Mouse (Mus musculus) spleen, postnatal 4 days (tissue): ENCODE results near the gene Gmpr2.

ENCODE experiments used
- DNase-seq, 2 experiments: peaks; one replicate each; pipeline ENCODE4 v3.0.0; 2022; ENCODE audit warnings: low spot score in 2 of 2

Gene Gmpr2

DNA sequence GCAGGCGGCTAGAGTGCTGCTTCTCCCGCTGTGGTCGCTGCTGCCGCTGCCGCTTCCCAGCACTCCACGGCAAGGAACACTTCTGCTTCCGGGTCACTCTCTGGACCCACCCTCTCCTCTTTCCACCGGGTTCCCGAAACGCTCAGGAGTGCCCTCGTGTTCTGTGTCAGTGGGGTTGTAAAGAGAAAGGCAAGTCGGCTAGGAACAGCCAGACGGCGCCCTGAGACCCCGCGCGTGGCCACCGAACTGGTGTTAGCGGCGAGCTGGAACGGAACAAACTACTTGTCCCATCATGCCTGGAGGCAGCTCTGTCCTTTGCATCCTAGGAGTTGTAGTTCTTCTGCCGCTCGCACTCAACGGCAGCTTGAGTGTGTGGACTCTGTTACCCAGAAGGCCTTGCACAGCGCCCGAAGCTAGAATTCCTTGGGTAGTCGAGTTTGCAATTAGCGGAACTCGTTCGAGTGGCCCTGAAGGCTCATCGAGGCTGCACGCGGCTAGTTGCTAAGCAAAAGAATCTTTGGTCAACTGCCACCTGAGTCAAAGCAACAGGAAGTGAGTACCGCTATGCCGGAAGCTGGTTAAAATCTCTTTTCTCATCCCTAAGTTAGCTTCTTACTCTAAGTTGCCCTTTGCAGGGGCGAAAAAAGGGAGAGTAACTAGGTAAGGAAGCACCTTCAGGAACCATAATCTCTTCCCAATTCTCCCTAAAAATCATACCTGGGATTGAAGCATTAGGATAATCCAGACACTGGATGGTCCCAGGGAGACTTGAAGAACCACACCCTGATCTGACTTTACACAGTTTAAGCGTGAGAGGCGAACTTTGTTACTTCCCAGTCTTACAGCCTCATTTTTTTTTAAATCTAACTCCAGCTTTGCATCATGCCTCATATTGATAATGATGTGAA is at the start of gene Gmpr2, which contains the start of gene Nedd8:
TSS of gene Gmpr2 (plus strand) at position 109 of the 908 bp plus-strand sequence.
TSS of gene Nedd8 (minus strand) at position 292 of the 908 bp plus-strand sequence.
- DNase-seq = peak; percentile 86 to 90

DNA sequence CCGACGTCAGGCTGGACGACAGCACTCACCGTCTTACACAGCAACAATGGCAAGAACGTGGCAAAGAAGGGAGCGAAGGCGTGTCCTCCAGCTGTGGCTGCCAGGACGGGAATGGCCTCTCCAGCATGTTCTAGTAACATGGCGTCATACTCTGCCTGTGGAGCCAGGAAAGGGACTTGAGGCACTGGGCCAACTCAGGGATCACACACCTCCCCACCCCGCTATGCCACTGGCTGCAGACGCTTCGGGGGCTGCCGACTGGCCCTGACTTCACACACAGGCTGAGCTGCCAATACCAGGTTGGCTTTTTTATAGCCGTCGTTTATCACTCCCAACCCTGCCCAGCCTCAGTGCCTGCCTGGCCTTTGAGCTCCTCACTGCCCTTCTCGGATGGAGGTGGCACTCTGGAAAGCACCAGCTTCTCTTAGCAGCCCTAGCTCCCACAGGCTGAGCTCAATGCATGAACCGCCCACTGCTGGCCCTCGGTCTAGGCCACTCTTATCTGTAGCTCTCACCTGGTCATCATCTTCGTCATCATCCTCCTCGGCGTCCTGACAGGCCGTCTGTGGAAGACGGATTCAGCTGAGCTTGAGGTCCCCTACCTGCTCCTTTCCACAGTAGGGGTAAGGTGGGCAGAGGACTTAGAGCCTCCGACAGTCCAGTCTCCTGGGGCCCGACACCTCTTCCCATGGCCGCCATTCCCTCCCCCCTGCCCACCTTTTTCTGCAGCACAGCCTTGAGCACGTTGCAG is 43.5 kb upstream of the Gmpr2 start:
- DNase-seq = peak in 1 of 2 experiments; percentile 64

DNA sequence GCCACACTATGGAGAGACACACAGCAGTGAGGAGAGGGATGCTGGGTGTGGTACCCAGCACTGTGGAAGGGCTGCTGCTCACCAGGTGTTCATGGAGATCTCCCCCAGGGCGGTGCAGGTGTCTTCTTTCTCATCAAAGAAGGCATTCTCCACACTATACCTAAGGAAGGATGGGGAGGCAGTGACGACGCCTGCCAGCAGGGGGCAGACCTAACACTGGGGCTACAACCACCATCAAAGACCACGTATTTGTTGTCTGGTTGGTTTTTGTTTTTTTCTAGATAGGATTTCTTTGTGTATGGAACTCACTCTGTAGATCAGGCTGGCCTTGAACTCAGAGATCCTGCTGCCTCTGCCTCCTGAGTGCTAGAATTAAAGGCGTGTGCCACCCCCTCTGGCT is 42.4 kb upstream of the Gmpr2 start:
- peak; percentile 73 to 92 for DNase-seq

DNA sequence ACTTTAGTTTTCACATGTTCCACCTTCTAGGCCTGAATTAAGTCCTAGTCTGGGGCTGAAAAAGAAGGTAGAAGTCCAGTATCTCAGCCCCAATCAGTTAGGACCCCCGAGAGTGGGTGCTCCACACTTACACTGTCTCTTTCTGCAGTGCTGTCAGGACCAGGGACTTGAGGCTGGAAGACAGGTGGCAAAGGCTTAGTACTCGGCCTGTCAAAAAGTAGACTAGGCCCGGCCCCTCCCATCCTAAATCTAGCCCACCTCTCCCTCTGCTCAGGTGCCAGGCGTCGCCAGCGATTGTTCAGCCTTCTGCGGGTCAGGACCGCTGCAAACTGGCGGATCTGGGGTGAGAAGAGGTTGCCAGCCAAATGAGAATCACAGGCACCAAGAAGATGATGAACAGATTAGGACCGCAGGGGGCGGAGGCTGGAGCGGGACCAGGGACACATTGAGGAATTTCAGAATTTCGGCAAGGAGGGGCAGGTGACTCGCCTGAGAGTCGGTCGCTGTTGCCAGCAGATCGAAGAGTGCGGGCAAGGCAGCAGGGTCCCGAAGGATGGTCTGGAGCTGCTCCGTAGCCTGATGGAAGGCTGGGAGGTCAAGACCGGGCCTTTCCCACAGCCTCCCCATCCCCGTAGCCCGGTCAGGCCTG is 36.7 kb upstream of the Gmpr2 start:
- no peak for DNase-seq

DNA sequence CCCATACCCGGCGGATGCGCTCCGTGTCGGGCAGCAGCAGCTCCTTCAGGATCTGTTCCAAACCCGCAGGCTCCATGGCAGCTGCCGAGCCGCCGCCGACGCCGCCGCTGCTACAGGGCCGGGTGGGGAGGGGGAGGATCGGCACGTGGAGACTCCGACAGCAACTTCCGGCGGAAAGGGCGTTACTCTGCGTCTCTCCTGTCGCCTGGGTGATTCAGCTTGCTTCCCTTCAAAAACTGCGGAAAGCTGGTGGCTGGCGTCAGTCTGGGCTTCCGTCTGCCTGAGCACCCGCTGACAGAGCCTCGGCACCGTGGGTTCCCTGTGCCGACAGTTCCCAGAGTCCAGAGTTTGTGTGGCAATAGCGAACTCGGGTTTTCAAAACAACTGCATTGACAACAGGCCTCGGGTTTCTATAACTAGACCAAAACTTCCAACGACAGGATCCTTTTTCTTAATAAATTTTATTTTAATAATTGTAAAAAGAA is 36.2 kb upstream of the Gmpr2 start, which contains the start of gene Ipo4:
TSS of gene Ipo4 (minus strand) at position 435 of the 485 bp plus-strand sequence.
- DNase-seq = peak; percentile 76 to 87

DNA sequence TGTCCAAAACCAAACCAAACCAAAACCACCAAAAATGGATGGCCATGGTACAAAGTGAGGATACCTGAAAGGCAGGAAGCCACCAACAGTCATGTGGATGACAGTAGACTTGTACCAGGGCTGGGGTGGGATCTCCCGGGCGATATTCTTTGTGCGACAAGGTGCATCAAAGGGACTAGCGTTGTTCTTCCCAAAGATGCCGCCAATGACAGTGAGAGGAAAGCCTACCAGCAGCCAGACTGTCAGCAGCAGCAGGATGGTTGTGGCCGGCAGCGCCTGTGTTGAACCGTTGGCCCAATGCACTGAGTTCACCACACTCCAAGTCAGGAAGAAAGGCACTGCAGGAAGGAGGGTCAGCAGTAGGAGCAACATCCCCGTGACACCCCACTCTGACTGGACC is 33.9 kb upstream of the Gmpr2 start, which contains the start of gene Gm49378:
TSS of gene Gm49378 (minus strand) at position 101 of the 400 bp plus-strand sequence.
- DNase-seq = peak in 1 of 2 experiments; percentile 55

DNA sequence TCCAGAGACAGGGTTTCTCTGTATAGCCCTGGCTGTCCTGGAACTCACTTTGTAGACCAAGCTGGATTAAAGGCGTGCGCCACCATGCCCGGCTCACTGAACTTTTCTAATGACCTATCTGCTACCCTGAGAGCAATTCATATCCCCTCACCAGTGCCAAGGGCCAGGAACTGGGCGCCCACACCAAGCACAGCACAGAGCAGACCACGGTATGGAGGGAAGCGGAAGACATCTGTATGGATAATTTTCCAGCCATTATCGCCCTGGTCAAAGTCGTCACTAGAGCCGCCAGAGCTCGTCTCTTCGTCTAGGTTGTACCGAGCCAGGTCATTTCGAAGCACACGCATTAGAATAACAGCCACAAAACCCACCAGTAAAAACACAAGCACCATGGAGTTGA is 30.9 kb upstream of the Gmpr2 start:
- DNase-seq = no peak

DNA sequence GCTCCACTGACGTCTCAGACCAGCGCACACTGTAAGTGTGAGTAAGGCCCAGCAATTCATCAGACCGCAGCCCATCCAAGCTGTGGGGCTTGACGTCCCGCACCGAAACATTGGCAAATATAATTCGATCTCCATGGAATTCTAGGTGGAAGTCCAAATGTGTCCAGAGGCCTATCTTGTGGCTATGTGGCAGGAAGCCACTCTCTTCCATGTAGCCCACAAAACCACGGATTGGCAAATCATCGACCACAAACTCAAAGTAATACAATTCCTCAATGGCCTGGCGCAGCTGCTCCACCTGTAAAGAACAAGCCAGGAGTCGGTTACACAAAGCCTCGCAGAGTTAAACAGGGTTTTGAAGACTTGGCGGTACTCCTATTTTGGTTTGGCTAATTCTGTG is 30.4 kb upstream of the Gmpr2 start:
- no peak for DNase-seq

DNA sequence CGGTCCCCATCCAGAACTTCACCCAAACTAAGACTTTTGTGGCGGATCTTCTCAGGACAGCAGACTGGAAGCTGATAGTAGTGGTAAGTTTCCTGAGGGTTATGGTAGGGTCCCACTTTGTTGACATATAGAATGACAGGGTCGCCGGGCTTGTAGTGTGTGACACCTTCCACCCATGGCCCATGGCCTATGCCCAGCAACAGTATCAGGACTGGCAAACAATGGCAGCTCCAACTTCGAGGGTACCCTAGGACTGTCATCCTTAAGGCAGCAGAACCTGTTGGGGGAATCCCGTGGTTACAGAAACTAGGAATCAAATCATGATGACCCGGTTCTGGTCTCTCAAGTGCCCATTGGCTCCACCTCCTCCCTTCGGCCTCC is 29.1 kb upstream of the Gmpr2 start:
- DNase-seq = no peak

DNA sequence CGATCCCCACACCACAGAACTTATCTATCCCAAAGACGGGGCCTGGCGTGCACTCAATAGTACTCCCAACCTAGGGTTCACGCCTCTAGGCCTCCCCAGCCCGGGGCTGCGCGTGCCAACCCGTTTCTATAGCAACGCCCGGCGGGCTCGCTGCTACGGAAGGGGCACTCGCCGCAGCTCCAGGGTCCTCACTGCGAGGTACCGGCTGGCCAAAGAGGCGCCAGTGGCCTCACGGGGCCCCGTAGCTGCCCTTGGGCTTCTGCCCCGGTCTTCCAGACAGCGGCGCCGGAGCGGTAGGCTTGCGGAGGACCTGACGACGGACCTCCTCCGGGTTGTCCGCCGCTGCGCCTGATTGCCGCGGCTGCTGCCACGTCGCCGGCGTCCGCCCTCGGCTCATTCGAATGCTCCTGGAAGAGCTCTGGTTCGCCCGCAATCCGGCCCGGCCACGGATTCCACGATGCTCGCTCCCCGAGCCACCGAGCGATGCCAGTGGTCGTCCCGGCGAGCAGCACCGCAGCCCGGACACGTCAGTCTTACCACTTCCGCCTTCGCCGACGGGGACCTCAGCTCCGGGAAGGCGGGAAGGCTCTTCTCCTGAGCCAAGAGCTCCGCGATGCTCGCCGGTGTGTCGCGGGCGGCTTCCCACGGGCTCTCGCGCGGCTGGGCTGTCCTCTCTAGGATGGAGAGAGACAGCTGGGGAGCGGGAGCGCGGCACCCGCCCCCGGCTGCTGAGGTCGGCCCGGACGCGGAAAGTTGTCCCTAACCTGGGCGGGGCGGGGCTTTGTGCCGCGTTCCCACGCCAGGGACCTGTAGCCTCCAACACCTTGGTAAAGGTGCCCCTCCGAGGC is 28.5 kb upstream of the Gmpr2 start, which contains the start of gene Tm9sf1:
TSS of gene Tm9sf1 (minus strand) at position 747 of the 848 bp plus-strand sequence.
- peak; percentile 83 to 94 for DNase-seq

DNA sequence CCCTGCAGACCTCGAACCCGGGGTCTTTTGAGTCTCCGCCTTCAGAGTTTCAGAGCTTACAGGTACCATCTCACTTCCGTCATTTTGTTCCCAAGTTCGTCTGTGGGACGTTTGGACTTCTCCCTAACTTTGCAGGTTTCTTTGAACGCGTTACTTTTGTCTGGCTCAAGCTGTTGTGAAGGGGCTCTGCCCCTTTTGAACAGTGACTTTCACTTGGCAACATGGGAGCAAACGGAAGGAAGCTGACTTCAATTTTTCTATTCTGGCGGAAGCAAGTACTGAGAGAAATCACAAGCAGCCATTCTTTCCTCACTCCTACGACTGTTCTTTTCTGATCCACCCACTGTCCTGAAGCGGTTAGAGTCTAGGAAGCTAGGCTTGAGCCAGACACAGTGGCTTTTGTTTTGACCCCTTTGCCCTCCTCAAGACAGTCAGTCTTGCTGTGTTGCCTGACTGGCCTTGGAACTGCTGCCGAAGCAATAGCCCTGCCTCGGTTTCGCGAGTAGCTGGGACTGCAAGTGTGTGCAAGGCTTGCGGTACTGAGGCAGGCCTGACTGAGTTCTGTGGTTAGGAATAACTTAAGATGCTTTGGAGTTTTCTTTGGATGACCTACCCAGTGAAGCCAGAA is 27.4 kb upstream of the Gmpr2 start:
- peak in 1 of 2 experiments; percentile 63 for DNase-seq

DNA sequence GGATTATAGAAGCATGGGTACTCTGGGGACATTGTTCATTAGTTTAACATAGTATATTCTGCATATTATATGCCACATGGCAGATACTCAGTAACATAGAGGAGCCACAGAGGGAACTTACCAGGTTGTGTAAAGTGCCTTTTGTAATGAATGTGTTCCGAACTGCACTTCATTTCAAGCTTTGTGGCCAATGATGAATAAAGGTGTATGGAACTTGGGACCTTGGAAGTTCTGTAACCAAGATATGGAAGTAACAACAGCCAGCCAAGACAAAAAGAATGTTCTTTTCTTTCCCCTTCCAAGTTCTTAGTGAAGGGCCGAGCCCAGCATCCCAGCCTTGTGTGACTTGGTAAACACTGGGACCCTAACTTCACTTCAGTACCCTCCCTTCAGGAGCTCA is 21.9 kb upstream of the Gmpr2 start, which contains the start of gene Tssk4:
TSS of gene Tssk4 (plus strand) at position 301 of the 400 bp plus-strand sequence.
- DNase-seq = no peak

DNA sequence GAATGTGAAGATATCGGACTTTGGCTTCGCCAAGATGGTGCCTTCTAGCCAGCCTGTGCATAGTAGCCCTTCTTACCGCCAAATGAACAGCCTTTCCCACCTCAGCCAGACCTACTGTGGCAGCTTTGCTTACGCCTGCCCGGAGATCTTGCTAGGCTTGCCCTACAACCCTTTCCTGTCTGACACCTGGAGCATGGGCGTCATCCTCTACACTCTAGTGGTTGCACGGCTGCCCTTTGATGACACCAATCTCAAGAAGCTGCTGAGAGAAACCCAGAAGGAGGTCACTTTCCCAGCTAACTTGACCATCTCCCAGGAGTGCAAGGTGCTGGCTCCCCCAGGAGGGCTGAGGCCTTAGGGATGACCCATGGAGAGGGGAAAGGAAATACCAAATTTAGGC is 20.2 kb upstream of the Gmpr2 start:
- no peak for DNase-seq

DNA sequence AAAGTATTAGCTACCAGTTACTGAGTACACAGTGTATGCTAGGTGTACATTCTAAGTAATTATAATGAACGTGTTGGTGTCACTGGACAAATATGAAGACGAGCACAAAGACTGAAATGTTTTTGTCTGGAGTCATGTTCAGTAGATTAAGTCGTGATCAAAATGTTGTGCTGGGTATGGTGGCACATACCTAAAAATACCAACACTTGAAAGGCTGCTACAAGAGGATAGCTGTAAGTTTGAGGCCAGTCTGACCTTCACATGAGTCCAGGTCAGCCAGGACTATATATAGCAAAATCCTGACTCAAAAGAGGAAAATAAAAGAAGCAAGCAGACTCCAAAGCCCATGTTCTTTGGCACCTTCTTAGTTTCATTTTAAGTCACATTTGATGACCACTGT is 14.8 kb upstream of the Gmpr2 start:
- no peak for DNase-seq

DNA sequence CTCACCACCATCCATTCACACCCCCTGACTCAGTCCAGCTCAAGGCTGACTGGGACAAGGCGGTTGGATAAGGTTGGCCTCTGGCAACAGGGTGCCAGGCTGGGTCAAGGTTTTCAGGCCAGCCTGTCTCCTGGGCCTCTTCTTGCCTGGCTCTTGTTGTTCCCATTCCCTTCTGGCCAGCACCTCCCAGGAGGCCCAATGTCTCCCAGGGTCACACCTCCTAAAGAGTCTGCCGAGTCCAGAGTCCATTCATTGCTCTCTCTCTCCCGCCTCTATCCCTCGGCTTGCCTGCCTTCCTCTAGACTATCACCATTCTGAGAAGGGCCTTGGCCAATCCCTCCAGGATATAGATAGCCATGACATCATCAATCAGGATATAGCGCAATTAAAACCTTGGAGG is 13.7 kb upstream of the Gmpr2 start:
- no peak for DNase-seq

DNA sequence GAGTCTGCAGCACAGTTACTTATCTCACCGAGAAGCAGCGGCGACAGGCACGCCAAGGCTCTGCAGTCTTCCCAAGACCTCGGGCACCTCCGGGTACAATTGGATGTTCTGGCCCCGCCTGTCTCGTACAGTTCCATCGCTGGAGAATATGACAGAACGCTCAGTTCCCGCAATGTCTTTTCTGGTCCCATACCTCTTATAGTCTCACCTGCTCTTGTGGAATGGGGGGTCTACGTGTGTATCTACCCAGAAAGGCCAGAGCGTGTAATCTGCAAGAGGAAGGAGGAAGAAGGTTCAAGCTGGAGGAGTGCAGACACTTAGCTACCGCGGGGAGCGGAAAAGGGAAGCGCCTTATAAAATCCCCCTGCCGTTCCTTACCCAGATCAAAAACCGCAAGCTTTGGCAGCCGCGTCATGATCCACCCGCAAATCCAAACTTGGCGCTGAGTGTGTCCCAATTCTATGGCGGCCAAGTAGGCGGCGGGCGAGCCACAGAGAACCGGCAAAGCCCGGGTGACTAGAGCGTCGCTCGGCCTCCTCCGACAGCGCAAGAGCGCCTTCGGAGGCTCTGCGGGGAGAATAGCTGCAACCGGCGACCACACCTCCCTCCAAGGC is 11.7 kb upstream of the Gmpr2 start, which contains the start of gene Mdp1:
TSS of gene Mdp1 (minus strand) at position 549 of the 614 bp plus-strand sequence.
- peak; percentile 78 to 89 for DNase-seq

DNA sequence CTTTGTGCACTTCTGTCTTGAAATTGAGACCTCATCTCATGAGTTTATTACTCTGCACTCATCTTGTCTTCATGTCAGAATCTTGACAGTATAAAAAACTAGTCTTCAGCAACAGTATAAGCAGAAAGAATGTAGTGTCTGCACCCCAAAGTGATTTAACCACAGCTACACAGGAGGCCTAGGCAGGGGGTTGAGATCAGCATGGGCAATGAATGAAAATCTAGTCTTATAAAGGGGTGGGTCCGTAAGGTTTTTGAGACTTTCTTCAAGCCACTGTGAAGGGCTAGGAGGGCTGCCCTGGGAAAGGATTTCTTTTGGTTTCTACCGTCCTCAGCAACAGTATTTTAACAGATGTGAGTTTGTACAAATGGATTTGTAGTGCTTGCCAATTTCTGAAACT is 11.1 kb upstream of the Gmpr2 start:
- DNase-seq = no peak

DNA sequence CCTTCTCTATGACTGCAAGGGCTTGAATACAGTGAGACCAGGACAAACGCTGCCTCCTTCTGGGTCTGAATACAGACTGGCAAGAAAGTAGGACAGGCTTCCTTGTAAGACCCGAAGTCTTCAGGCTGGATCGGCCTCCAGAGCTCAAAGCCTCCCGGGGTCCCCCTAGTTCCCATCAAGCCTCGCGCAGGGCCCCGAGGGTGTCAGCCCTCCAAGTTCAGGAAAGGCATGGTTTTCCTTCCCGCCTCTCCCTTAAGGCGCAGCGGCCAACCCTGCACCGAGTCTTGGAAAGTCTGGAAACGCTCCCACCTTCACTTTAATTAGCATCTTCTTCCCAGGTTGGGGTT is 282 bp upstream of the Gmpr2 start:
- DNase-seq = no peak

DNA sequence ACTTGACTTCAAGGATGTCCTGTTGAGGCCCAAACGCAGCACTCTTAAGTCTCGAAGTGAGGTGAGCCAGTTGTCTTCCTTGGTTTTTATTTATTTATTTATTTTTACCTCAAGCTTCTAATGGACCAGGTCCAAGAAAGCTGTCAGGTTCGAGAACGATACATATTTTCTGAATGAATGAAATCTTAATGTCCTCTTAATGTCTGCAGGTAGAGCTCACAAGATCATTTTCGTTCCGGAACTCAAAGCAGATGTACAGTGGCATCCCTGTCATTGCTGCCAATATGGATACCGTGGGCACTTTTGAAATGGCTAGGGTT is 960 bp downstream of the Gmpr2 start:
- no peak for DNase-seq

DNA sequence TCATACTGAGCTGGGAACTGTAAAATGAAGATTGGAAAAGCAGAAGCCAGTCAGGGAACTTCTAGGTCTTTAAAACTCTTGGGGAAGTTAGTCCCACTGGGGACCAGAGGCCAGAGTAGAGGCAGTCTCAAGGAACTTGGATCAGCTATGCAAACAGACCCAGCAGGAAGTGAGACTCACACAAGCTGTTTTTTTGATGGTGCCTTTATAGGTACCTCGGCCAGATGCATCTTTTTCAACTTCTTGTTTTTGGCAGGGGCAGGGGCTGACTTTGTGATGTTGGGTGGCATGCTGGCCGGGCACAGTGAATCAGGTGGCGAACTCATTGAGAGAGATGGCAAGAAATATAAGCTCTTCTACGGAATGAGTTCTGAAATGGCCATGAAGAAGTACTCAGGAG is 5.9 kb downstream of the Gmpr2 start:
- DNase-seq = no peak
